Mouse (Mus musculus) inflammation-experienced regulatory T-cells, adult 16 weeks (primary cell): Measurements from ENCODE around the gene Ampd2. TPM values are rescaled to one million over a fixed set of nuclear protein-coding genes. Genes with fewer than 3 reads are reported as not detected.

Experiments used
- polyA plus RNA-seq: library from polyadenylated mRNA; unstranded; fragments of 100-300 nt; shearing (Covaris generic); gene quantifications from one replicate; pipeline ENCODE4 v1.2.1, GENCODE M21; 2017

Ampd2 gene
- 71.3 TPM for polyA plus RNA-seq

GRCm38 (mm10) chr3:108086470-108086979, at the start of gene Ampd2:
TSS of gene Ampd2 (minus strand) at chr3:108086651.

GRCm38 (mm10) chr3:108092536-108093115, 6.2 kb upstream of the Ampd2 start, which contains the start of gene Gnat2:
TSS of gene Gnat2 (plus strand) at chr3:108092789.

GRCm38 (mm10) chr3:108044394-108045140, 41.9 kb downstream of the Ampd2 start, which contains the start of gene Gstm4:
TSS of gene Gstm4 (minus strand) at chr3:108044894.

Other genes starting within 250 kb of the Ampd2 start
- gene Eps8l3, start 209.4 kb downstream of the Ampd2 start, polyA plus RNA-seq: not detected
- gene Gstm5, start 190.8 kb downstream of the Ampd2 start, polyA plus RNA-seq: 2.5 TPM
- 0.78 TPM for gene Gstm7, start 154.8 kb downstream of the Ampd2 start, polyA plus RNA-seq
- gene Gstm6, start 142.9 kb downstream of the Ampd2 start, polyA plus RNA-seq: not detected
- gene Gstm3, start 117.4 kb downstream of the Ampd2 start, polyA plus RNA-seq: not detected
- not detected for gene Gstm2, start 100.2 kb downstream of the Ampd2 start, polyA plus RNA-seq
- gene Gstm1, start 68.7 kb downstream of the Ampd2 start, polyA plus RNA-seq: 4.3 TPM
- 10.0 TPM for gene Gstm4, start 41.8 kb downstream of the Ampd2 start, polyA plus RNA-seq
- gene Gnat2, start 6.1 kb upstream of the Ampd2 start, polyA plus RNA-seq: not detected
- 238 TPM for gene Gnai3, start 59.5 kb upstream of the Ampd2 start, polyA plus RNA-seq
- gene Gpr61, start 68.2 kb upstream of the Ampd2 start, polyA plus RNA-seq: not detected
- gene Amigo1, start 99.7 kb upstream of the Ampd2 start, polyA plus RNA-seq: 0.33 TPM
- 29.4 TPM for gene Cyb561d1, start 114.6 kb upstream of the Ampd2 start, polyA plus RNA-seq
- gene Atxn7l2, start 124.3 kb upstream of the Ampd2 start, polyA plus RNA-seq: 9.8 TPM
- gene Sypl2, start 140.0 kb upstream of the Ampd2 start, polyA plus RNA-seq: not detected
- gene Psma5, start 170.3 kb upstream of the Ampd2 start, polyA plus RNA-seq: 143 TPM
- gene Sort1, start 197.4 kb upstream of the Ampd2 start, polyA plus RNA-seq: 0.10 TPM